Comparison of ENCODE assay signal across 13 mouse cellular contexts in genomic region chr7:125335586-125336165, GRCm38 (mm10).
DNase-seq lines count a peak whose midpoint lies in the region; ATAC-seq and TF ChIP-seq lines count a peak whose summit lies in the region.
"Had no signal": no experiment of that assay in that cellular context is flagged by ENCODE, and none has a peak within 500 bp of the region (broad histone marks: within the 10 kb centered on the region; RNA-seq: fewer than 3 reads in every experiment).

No protein-coding gene starts in this region.

- H3K27me3 ChIP-seq in lung, postnatal 0 days (replicated peaks; ENCODE audit: insufficient read depth, low read length): no peaks in the 10 kb centered on the region
- H3K27me3 ChIP-seq: embryonic facial prominence, embryonic 13.5 days; kidney, embryonic 15.5 days had no signal

- no peak overlapping the region for H3K4me2 ChIP-seq in lung, postnatal 0 days (replicated peaks; ENCODE audit: low read depth, low read length)
- H3K4me2 ChIP-seq: embryonic facial prominence, embryonic 13.5 days; kidney, embryonic 15.5 days had no signal

- no peak for TF ChIP-seq CTCF in lung, postnatal 0 days (IDR thresholded peaks at IDR 0.05)

- H3K4me1 ChIP-seq in lung, postnatal 0 days (ENCODE audit: insufficient read depth, low read depth, low read length): peaks cover 4% of the 10 kb centered on the region; the same call in 1 of the 2 replicates
- H3K4me1 ChIP-seq: kidney, embryonic 15.5 days had no signal

- no peaks in the 10 kb centered on the region for H3K9me3 ChIP-seq in lung, postnatal 0 days (ENCODE audit: low read length)
- H3K9me3 ChIP-seq: embryonic facial prominence, embryonic 13.5 days; kidney, embryonic 15.5 days had no signal

- no peak for TF ChIP-seq EP300 in lung, postnatal 0 days (IDR thresholded peaks at IDR 0.05)

- H3K9ac ChIP-seq in lung, postnatal 0 days (replicated peaks; ENCODE audit: low read depth): no peak overlapping the region
- H3K9ac ChIP-seq: embryonic facial prominence, embryonic 13.5 days; kidney, embryonic 15.5 days had no signal

- H3K4me3 ChIP-seq in lung, postnatal 0 days (ENCODE audit: low read depth, low read length): no peak overlapping the region
- H3K4me3 ChIP-seq: embryonic facial prominence, embryonic 13.5 days; gastrocnemius, adult 2 months; kidney, embryonic 15.5 days; myocyte had no signal

- peak; percentile 2 for DNase-seq in adrenal gland, adult 8-10 months
- no peak for DNase-seq in adrenal gland, postnatal 25 days
- DNase-seq in lung, postnatal 36 days: peak; percentile 6
- no peak for DNase-seq in lung, postnatal 0 days (ENCODE audit: low spot score)
- DNase-seq in cerebellum, postnatal 10 days: peak; percentile 92 to 95
- DNase-seq in retina, adult 2 months (ENCODE audit: low read depth, low spot score): peak; percentile 25
- DNase-seq in heart, adult 9 months (ENCODE audit: low spot score in 2 of 2): no peak
- DNase-seq: gastrocnemius, adult 2 months; lung, adult 2 months had no signal

- no peaks in the 10 kb centered on the region for H3K36me3 ChIP-seq in lung, postnatal 0 days (ENCODE audit: insufficient read depth, low read length)
- H3K36me3 ChIP-seq: embryonic facial prominence, embryonic 13.5 days; kidney, embryonic 15.5 days had no signal

- no peak overlapping the region for H3K27ac ChIP-seq in lung, postnatal 0 days (ENCODE audit: low read length)
- H3K27ac ChIP-seq: embryonic facial prominence, embryonic 13.5 days; gastrocnemius, adult 2 months; kidney, embryonic 15.5 days had no signal

- WGBS in lung, postnatal 0 days: 45% methylated on average over 3 of the region's 3 CpGs

- ATAC-seq in lung, postnatal 0 days: no peak
- no peak for ATAC-seq in megakaryocyte-erythroid progenitor cell, adult 5-6 weeks (replicated peaks; ENCODE audit: low FRiP score, low TSS enrichment, poor library complexity, severe bottlenecking)

Comparison
In these comparisons a context has a peak if more than half of its experiments do, and no peak if none do; other contexts are left out.
1. DNase-seq: peak in adrenal gland, adult 8-10 months (single experiment), lung, postnatal 36 days (single experiment), cerebellum, postnatal 10 days (2 of 2) and retina, adult 2 months (single experiment); none in adrenal gland, postnatal 25 days (single experiment), lung, postnatal 0 days (single experiment) and heart, adult 9 months (0 of 2).